Mouse (Mus musculus): ENCODE data around the gene Gm28374. TPM values are rescaled to one million over a fixed set of nuclear protein-coding genes. Genes with fewer than 3 reads are reported as not detected.

The Gm28374 gene
- polyA plus RNA-seq, 2 experiments = 0.16 to 0.38 TPM

DNA sequence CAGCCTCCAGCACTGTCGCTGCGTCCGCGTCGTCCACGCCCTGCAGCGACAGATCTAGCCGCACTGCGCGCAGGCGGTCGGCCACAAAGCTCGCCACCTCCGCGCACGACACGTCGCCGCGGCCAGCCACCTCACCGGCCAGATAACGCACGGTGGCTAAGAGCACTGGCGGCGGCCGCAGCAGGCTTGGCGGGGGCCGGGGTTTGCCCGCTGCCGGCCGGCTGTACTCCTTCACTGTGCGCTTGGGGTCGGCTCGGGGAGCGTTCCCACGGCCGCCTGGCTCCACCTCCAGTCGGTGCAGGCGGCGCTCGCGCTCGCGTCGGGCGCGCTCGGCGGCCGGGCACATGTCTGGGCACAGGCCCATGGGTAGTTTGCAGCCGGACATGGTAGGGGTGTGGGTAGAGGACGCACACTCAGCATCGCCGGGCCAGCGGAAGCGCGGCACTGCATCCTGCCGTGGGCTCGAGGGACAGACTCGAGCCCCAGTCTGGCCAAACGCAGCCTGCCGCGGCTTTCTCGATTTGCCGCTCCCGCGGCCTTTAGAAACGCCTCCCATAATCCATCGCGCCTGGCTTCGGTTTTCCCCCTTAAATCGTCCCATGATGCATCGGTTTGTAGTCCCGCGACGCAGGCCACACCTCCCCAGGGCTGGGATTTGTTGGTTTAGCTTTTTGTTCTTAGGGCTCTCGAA lies 36.1 kb upstream of the Gm28374 start, which contains the start of gene Sac3d1:
Sac3d1 (minus strand) TSS at position 665 of the 691 bp plus-strand sequence.
- H3K4me2 ChIP-seq (ENCODE audit: low read depth) = peak within 1 kb of the TSS; percentile 97

DNA sequence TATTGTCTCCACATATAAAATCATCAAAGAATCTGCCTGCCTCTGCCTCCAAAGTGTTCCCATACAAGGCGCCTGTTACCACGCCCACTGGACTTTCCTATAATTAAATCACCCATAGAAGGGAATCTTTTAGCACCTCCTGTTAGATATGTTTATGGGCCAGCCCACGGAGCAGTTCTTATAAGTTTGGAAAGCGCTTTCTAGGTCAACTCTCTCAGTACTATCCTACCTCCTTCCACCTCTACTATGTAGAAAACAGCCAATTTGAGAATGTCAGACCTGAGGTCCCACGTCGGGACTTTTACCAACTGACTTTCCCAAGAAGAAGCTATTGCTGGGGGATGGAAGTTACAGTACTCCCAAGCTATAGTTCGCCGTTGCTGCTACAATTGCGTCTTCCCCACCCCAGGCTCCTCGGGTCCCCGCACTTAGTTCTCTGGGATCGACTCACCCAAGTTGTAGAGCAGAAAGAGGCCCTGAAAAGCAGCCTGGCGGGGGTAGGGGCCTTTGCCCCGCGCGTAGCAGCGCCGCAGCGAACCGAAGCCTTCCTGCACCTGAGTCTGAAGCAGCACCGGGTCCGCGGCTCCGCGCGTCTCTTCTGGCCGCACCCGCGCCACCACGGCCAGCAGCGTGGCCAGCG lies 35.4 kb upstream of the Gm28374 start:
- 2% methylated on average over 32 of the region's 32 CpGs for WGBS (ENCODE audit: insufficient replicate concordance)
- Histone ChIP-seq H3K9me3 (ENCODE audit: control insufficient read depth, low read length) (no peaks in the 10 kb centered on the region), H3K27me3 (ENCODE audit: control insufficient read depth, insufficient read depth, low read length) (no peaks in the 10 kb centered on the region), H3K4me3 (ENCODE audit: insufficient read depth in 1 of 2, low read depth in 2 of 2, low read length in 2 of 2) (peak overlapping the region; percentile 74 to 84), H3K4me2 (ENCODE audit: low read depth) (peak overlapping the region; percentile 97), H3K9ac (replicated peaks) (peak overlapping the region; percentile 86), H3K4me1 (replicated peaks; ENCODE audit: control insufficient read depth in 2 of 2, insufficient read depth in 2 of 2, low read length in 1 of 2) (peaks cover 9% of the 10 kb centered on the region in 2 experiments), H3K27ac (peak overlapping the region; percentile 90), H3K36me3 (replicated peaks; ENCODE audit: control insufficient read depth, insufficient read depth, low read depth) (peaks cover 15% of the 10 kb centered on the region)
- ATAC-seq (ENCODE audit: insufficient read depth) (no peak), DNase-seq (ENCODE audit: low read depth in 3 of 3, low spot score in 3 of 3) (no peak)
- TF ChIP-seq EP300 (IDR thresholded peaks at IDR 0.05; ENCODE audit: low read depth) (no peak), CTCF (IDR thresholded peaks at IDR 0.05; ENCODE audit: low read depth) (no peak)

More for the DNA sequence above, 36.1 kb upstream of the Gm28374 start, which contains the start of gene Sac3d1:
- Histone ChIP-seq H3K4me3 (ENCODE audit: insufficient read depth in 1 of 2, low read depth in 2 of 2, low read length in 2 of 2) (peak within 1 kb of the TSS; percentile 74 to 84), H3K9me3 (ENCODE audit: control insufficient read depth, low read length) (no peaks in the 10 kb centered on the region), H3K27ac (peak within 1 kb of the TSS; percentile 90), H3K27me3 (ENCODE audit: control insufficient read depth, insufficient read depth, low read length) (no peaks in the 10 kb centered on the region), H3K36me3 (replicated peaks; ENCODE audit: control insufficient read depth, insufficient read depth, low read depth) (peaks cover 15% of the 10 kb centered on the region), H3K4me1 (replicated peaks; ENCODE audit: control insufficient read depth in 2 of 2, insufficient read depth in 2 of 2, low read length in 1 of 2) (peaks cover 9% of the 10 kb centered on the region in 2 experiments), H3K9ac (replicated peaks) (peak within 1 kb of the TSS; percentile 86)
- DNase-seq (ENCODE audit: low read depth in 3 of 3, low spot score in 3 of 3) (peak; percentile 87 to 89 (median 87)), ATAC-seq (ENCODE audit: insufficient read depth) (peak; percentile 81)
- under 1% methylated on average over 77 of the region's 77 CpGs for WGBS (ENCODE audit: insufficient replicate concordance)
- no peak for TF ChIP-seq EP300 (IDR thresholded peaks at IDR 0.05; ENCODE audit: low read depth)
- TF ChIP-seq CTCF (IDR thresholded peaks at IDR 0.05; ENCODE audit: low read depth) = peak; percentile 18; the same call in 1 of the 2 replicates

DNA sequence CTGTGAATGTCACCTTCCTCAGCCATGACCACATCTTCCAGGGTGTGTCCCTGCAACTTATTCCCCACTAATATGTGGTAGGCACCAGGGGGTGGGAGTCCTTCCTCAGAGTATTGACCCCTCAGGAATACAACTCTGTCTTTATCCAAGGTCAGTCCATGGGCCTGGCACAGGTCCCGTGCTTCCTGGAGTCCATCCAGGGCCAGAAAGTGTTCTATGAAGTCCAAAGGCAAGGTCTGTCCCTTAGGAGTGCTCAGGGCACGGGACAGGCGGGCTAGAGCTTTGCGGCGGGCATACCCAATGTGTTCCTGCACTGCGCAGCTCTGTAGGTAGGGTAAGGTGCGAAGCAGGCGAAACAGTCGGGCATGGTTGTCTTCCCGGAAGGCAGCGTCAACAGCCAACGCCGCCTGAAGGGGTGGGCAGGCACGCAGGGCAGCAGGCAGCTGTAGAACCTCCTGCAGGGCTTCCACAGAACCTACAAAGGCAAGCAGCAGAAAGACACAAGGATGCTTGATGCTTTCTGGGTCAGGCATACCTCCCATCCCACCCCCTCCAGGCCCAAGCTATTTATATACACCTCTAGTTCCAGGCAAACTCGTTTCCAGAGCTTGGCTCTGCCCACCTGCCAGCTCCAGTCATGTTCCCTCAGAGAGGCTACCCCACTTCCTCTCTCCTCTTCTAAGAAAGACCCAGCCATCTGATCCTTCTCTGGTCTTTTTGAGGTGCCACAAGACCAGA lies 34.2 kb upstream of the Gm28374 start:
- Histone ChIP-seq H3K9ac (replicated peaks) (peak overlapping the region; percentile 37), H3K36me3 (replicated peaks; ENCODE audit: control insufficient read depth, insufficient read depth, low read depth) (peaks cover 15% of the 10 kb centered on the region), H3K27ac (no peak overlapping the region), H3K27me3 (ENCODE audit: control insufficient read depth, insufficient read depth, low read length) (no peaks in the 10 kb centered on the region), H3K4me1 (replicated peaks; ENCODE audit: control insufficient read depth in 2 of 2, insufficient read depth in 2 of 2, low read length in 1 of 2) (peaks cover 9% of the 10 kb centered on the region in 2 experiments), H3K9me3 (ENCODE audit: control insufficient read depth, low read length) (no peaks in the 10 kb centered on the region), H3K4me2 (ENCODE audit: low read depth) (peak overlapping the region; percentile 97), H3K4me3 (ENCODE audit: insufficient read depth in 1 of 2, low read depth in 2 of 2, low read length in 2 of 2) (peak overlapping the region in 1 of 2 experiments; percentile 84; a peak in 2 of 4 replicates)
- ATAC-seq (ENCODE audit: insufficient read depth) = no peak
- WGBS (ENCODE audit: insufficient replicate concordance) = 84% methylated on average over 15 of the region's 15 CpGs
- no peak for TF ChIP-seq CTCF (IDR thresholded peaks at IDR 0.05; ENCODE audit: low read depth)
- no peak for TF ChIP-seq EP300 (IDR thresholded peaks at IDR 0.05; ENCODE audit: low read depth)
- DNase-seq (ENCODE audit: low read depth in 3 of 3, low spot score in 3 of 3) = no peak

DNA sequence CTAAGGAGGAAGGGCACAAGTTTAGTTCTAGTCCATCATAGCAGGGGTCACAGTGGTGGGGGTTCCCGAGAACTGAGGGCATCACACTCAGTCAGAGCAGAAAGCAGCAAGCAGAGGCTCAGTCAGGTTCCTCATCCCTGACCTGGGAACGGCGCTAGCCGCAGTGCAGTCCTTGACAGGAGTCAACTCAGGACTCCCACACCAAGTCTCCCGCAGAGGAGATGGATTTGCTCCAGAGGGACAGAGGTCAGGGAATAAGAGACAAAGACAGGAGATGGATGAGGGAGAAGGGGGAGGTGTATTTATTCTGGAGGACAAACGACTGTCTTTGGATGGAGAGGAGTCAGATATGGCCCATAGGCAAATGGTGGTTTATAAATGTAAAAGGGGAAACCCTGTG lies 31.1 kb upstream of the Gm28374 start:
- no peak overlapping the region for H3K9ac ChIP-seq (replicated peaks)
- 64% methylated on average over 6 of the region's 6 CpGs for WGBS (ENCODE audit: insufficient replicate concordance)
- DNase-seq (ENCODE audit: low read depth in 3 of 3, low spot score in 3 of 3) (no peak), ATAC-seq (ENCODE audit: insufficient read depth) (no peak)
- H3K36me3 ChIP-seq (replicated peaks; ENCODE audit: control insufficient read depth, insufficient read depth, low read depth) = peaks cover 6% of the 10 kb centered on the region
- H3K27ac ChIP-seq = no peak overlapping the region
- TF ChIP-seq CTCF (IDR thresholded peaks at IDR 0.05; ENCODE audit: low read depth) = no peak
- no peak for TF ChIP-seq EP300 (IDR thresholded peaks at IDR 0.05; ENCODE audit: low read depth)
- no peaks in the 10 kb centered on the region for H3K9me3 ChIP-seq (ENCODE audit: control insufficient read depth, low read length)
- H3K4me1 ChIP-seq (replicated peaks; ENCODE audit: control insufficient read depth in 2 of 2, insufficient read depth in 2 of 2, low read length in 1 of 2) = peaks cover 6% of the 10 kb centered on the region in 2 experiments
- H3K27me3 ChIP-seq (ENCODE audit: control insufficient read depth, insufficient read depth, low read length) = no peaks in the 10 kb centered on the region
- no peak overlapping the region for H3K4me3 ChIP-seq (ENCODE audit: insufficient read depth in 1 of 2, low read depth in 2 of 2, low read length in 2 of 2)
- no peak overlapping the region for H3K4me2 ChIP-seq (ENCODE audit: low read depth)

Measured in liver, embryonic 14.5 days (tissue).